Mouse (Mus musculus): ENCODE data around the gene Glis2. TPM values are rescaled to one million over a fixed set of nuclear protein-coding genes. Genes with fewer than 3 reads are reported as not detected.

Glis2 gene
- total and polyA plus RNA-seq, 3 experiments = 0.59 to 3.3 (median 2.5) TPM

- Histone ChIP-seq H3K27ac (ENCODE audit: insufficient read depth, low read depth) (no peak overlapping the region), H3K4me1 (ENCODE audit: control insufficient read depth in 1 of 2, insufficient read depth in 2 of 2) (peaks cover 17 to 35% of the 10 kb centered on the region in 2 experiments), H3K9me3 (replicated peaks; ENCODE audit: low read length) (no peaks in the 10 kb centered on the region), H3K4me2 (ENCODE audit: insufficient read depth, low read depth, poor library complexity, severe bottlenecking) (no peak overlapping the region), H3K4me3 (replicated peaks in 1 of 3; ENCODE audit: low read depth in 2 of 3, low read length in 2 of 3, poor library complexity in 1 of 3) (no peak overlapping the region), H3K79me2 (replicated peaks; ENCODE audit: control insufficient read depth, extremely low read depth, insufficient read depth, poor library complexity, severe bottlenecking) (no peaks in the 10 kb centered on the region), H3K36me3 (replicated peaks in 1 of 2; ENCODE audit: control insufficient read depth in 1 of 2, insufficient read depth in 1 of 2, low read length in 1 of 2) (no peaks in the 10 kb centered on the region), H3K27me3 (replicated peaks) (peaks cover 30% of the 10 kb centered on the region), H3K9ac (ENCODE audit: insufficient read depth, low read depth) (no peak overlapping the region)
- DNase-seq (ENCODE audit: extremely low read depth) = no peak
- in situ Hi-C loops (cut with MboI; ENCODE audit: low pct_ligation_motif_present, low pct_unique_long_range_greater_than_20kb, low sequenced_read_pairs) (no loop called here), dilution Hi-C loops (cut with MboI; ENCODE audit: extremely low pct_ligation_motif_present, extremely low pct_unique_long_range_greater_than_20kb, low sequenced_read_pairs) (no loop called here)
- TF ChIP-seq EP300 (IDR thresholded peaks at IDR 0.05; ENCODE audit: low read length) (no peak), KAT2A (IDR thresholded peaks at IDR 0.05; ENCODE audit: insufficient replicate concordance, low read length) (no peak), POLR2A (IDR thresholded peaks at IDR 0.05; ENCODE audit: low read depth, low read length) (no peak), RCOR1 (conservative IDR thresholded peaks at IDR 0.05; ENCODE audit: low read depth, low read length) (no peak), MAZ (IDR thresholded peaks at IDR 0.05; ENCODE audit: low read depth, low read length) (no peak), ZC3H11A (IDR thresholded peaks at IDR 0.05; ENCODE audit: low read depth, low read length) (no peak), CHD2 (IDR thresholded peaks at IDR 0.05; ENCODE audit: low read length) (no peak), MXI1 (IDR thresholded peaks at IDR 0.05; ENCODE audit: low read depth, low read length) (no peak), NELFE (IDR thresholded peaks at IDR 0.05; ENCODE audit: low read depth, low read length) (no peak), USF2 (conservative IDR thresholded peaks at IDR 0.05; ENCODE audit: low read depth, low read length) (no peak), SMC3 (IDR thresholded peaks at IDR 0.05; ENCODE audit: low read depth, low read length) (no peak), HCFC1 (IDR thresholded peaks at IDR 0.05; ENCODE audit: low read depth, low read length) (no peak), MEF2A (IDR thresholded peaks at IDR 0.05; ENCODE audit: borderline replicate concordance, low read depth, low read length) (no peak), ZNF384 (IDR thresholded peaks at IDR 0.05; ENCODE audit: low read depth, low read length) (no peak), MAFK (IDR thresholded peaks at IDR 0.05; ENCODE audit: insufficient replicate concordance, low read length) (no peak), RAD21 (IDR thresholded peaks at IDR 0.05; ENCODE audit: low read depth, low read length) (no peak), ELF1 (IDR thresholded peaks at IDR 0.05; ENCODE audit: low read depth, low read length) (no peak)
Observed at GRCm38 (mm10) chr16:4596836-4597235, 2.3 kb downstream of the Glis2 start.

DNA sequence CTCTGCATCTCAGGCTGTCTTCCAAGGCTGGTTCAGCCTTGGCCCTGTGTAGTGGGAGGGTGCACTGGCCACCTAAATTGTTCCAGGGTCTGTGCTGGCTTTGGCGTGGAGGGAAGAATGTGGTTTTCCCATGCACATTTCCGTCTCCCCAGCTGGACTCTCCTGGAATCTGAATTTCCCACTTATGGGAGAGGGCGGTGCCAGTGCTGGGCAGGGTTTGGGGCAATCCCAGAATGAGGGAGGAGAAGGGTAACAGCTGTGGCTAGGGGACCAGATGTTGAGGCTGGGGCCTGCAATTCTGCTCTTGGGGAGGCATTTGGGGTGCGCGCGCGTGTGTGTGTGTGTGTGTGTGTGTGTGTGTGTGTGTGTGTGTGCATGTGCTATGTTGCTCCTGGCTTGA is 2.8 kb downstream of the Glis2 start:
- Histone ChIP-seq H3K9me3 (replicated peaks; ENCODE audit: low read length) (no peaks in the 10 kb centered on the region), H3K79me2 (replicated peaks; ENCODE audit: control insufficient read depth, extremely low read depth, insufficient read depth, poor library complexity, severe bottlenecking) (no peaks in the 10 kb centered on the region), H3K27ac (ENCODE audit: insufficient read depth, low read depth) (no peak overlapping the region), H3K4me2 (ENCODE audit: insufficient read depth, low read depth, poor library complexity, severe bottlenecking) (no peak overlapping the region), H3K4me1 (ENCODE audit: control insufficient read depth in 1 of 2, insufficient read depth in 2 of 2) (peaks cover 17 to 35% of the 10 kb centered on the region in 2 experiments), H3K4me3 (replicated peaks in 1 of 3; ENCODE audit: low read depth in 2 of 3, low read length in 2 of 3, poor library complexity in 1 of 3) (no peak overlapping the region), H3K27me3 (replicated peaks) (peaks cover 30% of the 10 kb centered on the region), H3K36me3 (replicated peaks in 1 of 2; ENCODE audit: control insufficient read depth in 1 of 2, insufficient read depth in 1 of 2, low read length in 1 of 2) (no peaks in the 10 kb centered on the region), H3K9ac (ENCODE audit: insufficient read depth, low read depth) (no peak overlapping the region)
- TF ChIP-seq BHLHE40 (IDR thresholded peaks at IDR 0.05; ENCODE audit: low read depth, low read length) (no peak), RAD21 (IDR thresholded peaks at IDR 0.05; ENCODE audit: low read depth, low read length) (no peak), SMC3 (IDR thresholded peaks at IDR 0.05; ENCODE audit: low read depth, low read length) (no peak), E2F4 (IDR thresholded peaks at IDR 0.05; ENCODE audit: insufficient replicate concordance, low read depth, low read length) (no peak), USF1 (IDR thresholded peaks at IDR 0.05; ENCODE audit: low read depth, low read length) (no peak), USF2 (conservative IDR thresholded peaks at IDR 0.05; ENCODE audit: low read depth, low read length) (no peak), ZNF384 (IDR thresholded peaks at IDR 0.05; ENCODE audit: low read depth, low read length) (no peak), NRF1 (IDR thresholded peaks at IDR 0.05; ENCODE audit: low read depth, low read length) (no peak), MAX (IDR thresholded peaks at IDR 0.05; ENCODE audit: low read length) (no peak), CTCF (conservative IDR thresholded peaks at IDR 0.05 in 1 of 2, IDR thresholded peaks at IDR 0.05 in 1 of 2; ENCODE audit: low read depth in 2 of 2, low read length in 2 of 2) (no peak), MXI1 (IDR thresholded peaks at IDR 0.05; ENCODE audit: low read depth, low read length) (no peak), MAFK (IDR thresholded peaks at IDR 0.05; ENCODE audit: insufficient replicate concordance, low read length) (no peak), CHD1 (IDR thresholded peaks at IDR 0.05; ENCODE audit: low read depth, low read length) (no peak), SIN3A (IDR thresholded peaks at IDR 0.05; ENCODE audit: low read length) (no peak), POLR2AphosphoS2 (IDR thresholded peaks at IDR 0.05; ENCODE audit: low read depth, low read length) (no peak)
- in situ Hi-C loops (cut with MboI; ENCODE audit: low pct_ligation_motif_present, low pct_unique_long_range_greater_than_20kb, low sequenced_read_pairs) = no loop called here
- dilution Hi-C loops (cut with MboI; ENCODE audit: extremely low pct_ligation_motif_present, extremely low pct_unique_long_range_greater_than_20kb, low sequenced_read_pairs) = no loop called here
- DNase-seq (ENCODE audit: extremely low read depth) = no peak

All from CH12.LX (cell line).